Mouse (Mus musculus): ENCODE data around the gene Tmem52.

DNA sequence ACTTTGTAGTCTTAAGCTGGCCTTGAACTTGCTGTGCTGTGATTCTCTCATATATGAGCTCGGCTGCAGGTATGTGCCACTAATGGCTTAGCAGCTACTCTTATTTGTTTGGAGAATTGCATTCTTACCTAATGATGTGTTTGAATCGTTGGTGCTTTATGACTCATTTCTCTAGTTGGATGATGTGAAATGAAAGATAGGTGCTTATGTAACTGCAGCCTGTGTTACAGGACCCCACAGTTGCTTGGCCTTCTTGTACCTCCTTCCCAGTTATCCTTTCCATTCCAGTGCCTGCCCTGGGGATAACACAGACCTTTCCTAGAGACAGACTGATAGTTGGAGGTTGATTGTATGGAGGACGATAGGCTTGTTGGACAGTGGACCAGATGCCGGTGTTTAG lies 39.7 kb downstream of the Tmem52 start:
- TF ChIP-seq POLR2A (IDR thresholded peaks at IDR 0.05; ENCODE audit: control insufficient read depth in 1 of 2, insufficient read depth in 1 of 2, low read depth in 1 of 2, low read length in 2 of 2, poor library complexity in 1 of 2) (no peak), RCOR1 (IDR thresholded peaks at IDR 0.05; ENCODE audit: low read depth, low read length) (no peak), BHLHE40 (IDR thresholded peaks at IDR 0.05; ENCODE audit: borderline replicate concordance, low read depth, low read length) (no peak), CTCF (IDR thresholded peaks at IDR 0.05 in 2 of 3, conservative IDR thresholded peaks at IDR 0.05 in 1 of 3; ENCODE audit: control insufficient read depth in 1 of 3, insufficient read depth in 1 of 3, low read depth in 2 of 3, low read length in 3 of 3, poor library complexity in 1 of 3, severe bottlenecking in 1 of 3) (no peak), ZNF384 (IDR thresholded peaks at IDR 0.05; ENCODE audit: low read depth, low read length) (no peak), MYC (IDR thresholded peaks at IDR 0.05; ENCODE audit: low read depth, low read length) (no peak)

Measured in MEL (cell line).